Mouse (Mus musculus) thymus, adult 2 months (tissue): Measurements from ENCODE around the gene Slc24a3.

Source experiments
- CTCF ChIP-seq: fragments of 200-500 bp; IDR thresholded peaks from 2 replicates; pipeline ENCODE4 v1.5.1; 2012; ENCODE audit warnings: mild to moderate bottlenecking, control low read depth, low read length, moderate library complexity, borderline replicate concordance; ENCODE audit not compliant: control insufficient read depth, poor library complexity, insufficient read depth; ENCODE audit errors: extremely low read depth
- POLR2A ChIP-seq: fragments of 200-500 bp; IDR thresholded peaks from 2 replicates; pipeline ENCODE4 v1.6.1; 2012; ENCODE audit warnings: mild to moderate bottlenecking, low read length, control low read depth, moderate library complexity; ENCODE audit not compliant: control insufficient read depth, poor library complexity, insufficient read depth; ENCODE audit errors: extremely low read depth

GRCm38 (mm10) chr2:145462253-145462652 is 294.7 kb downstream of the Slc24a3 start:
- no peak for TF ChIP-seq POLR2A
- TF ChIP-seq CTCF, result no peak
